Mouse (Mus musculus) heart, adult 2 months (tissue): Measurements from ENCODE around the gene Sorl1.

Experiments
- CTCF ChIP-seq: fragments of 200-600 bp; IDR thresholded peaks from 2 replicates; pipeline ENCODE4 v1.8.1; 2022; ENCODE audit warnings: antibody characterized with exemption, mild to moderate bottlenecking, moderate library complexity
- EP300 ChIP-seq: fragments of 200-500 bp; IDR thresholded peaks from 2 replicates; pipeline ENCODE4 v1.6.1; 2011; ENCODE audit warnings: low read depth, low read length, control low read depth; ENCODE audit not compliant: insufficient read depth
- POLR2A ChIP-seq: fragments of 200-500 bp; IDR thresholded peaks from 2 replicates; pipeline ENCODE4 v1.6.1; 2011; ENCODE audit warnings: mild to moderate bottlenecking, low read depth, low read length, control low read depth; ENCODE audit not compliant: insufficient read depth

GRCm38 (mm10) chr9:42100618-42101210, 23.4 kb downstream of the Sorl1 start:
- TF ChIP-seq CTCF = no peak
- no peak for TF ChIP-seq POLR2A
- TF ChIP-seq EP300 = no peak
